Mouse (Mus musculus) small intestine, adult 2 months (tissue): ENCODE data around the gene Prelid1.

Source experiments
- CTCF ChIP-seq: fragments of 200-500 bp; IDR thresholded peaks from 2 replicates; pipeline ENCODE4 v1.5.1; 2012; ENCODE audit warnings: low read depth, mild to moderate bottlenecking, control low read depth, inconsistent platforms, low read length, moderate library complexity, mixed read lengths; ENCODE audit not compliant: insufficient replicate concordance, insufficient read length; ENCODE audit errors: extremely low read depth
- POLR2A ChIP-seq: fragments of 200-500 bp; IDR thresholded peaks from 2 replicates; pipeline ENCODE4 v1.6.1; 2012; ENCODE audit warnings: low read depth, mild to moderate bottlenecking, control low read depth, inconsistent platforms, low read length, moderate library complexity

- TF ChIP-seq POLR2A, result no peak
- TF ChIP-seq CTCF, result no peak
These were observed 40.8 kb downstream of the Prelid1 start for GRCm38 (mm10) chr13:55361145-55361544.
